Mouse (Mus musculus) embryonic facial prominence, embryonic 14.5 days (tissue): ENCODE results near the gene Spock2. TPM values are rescaled to one million over a fixed set of nuclear protein-coding genes. Genes with fewer than 3 reads are reported as not detected.

Source experiments
- ATAC-seq: fragments of 200-750 bp; cut with Nextera tagmentation; 2 replicates; pipeline ENCODE4 v1.8.0; 2017; ENCODE audit warnings: low read depth, moderate number of reproducible peaks, moderate TSS enrichment
- DNase-seq: peaks from one replicate; pipeline ENCODE4 v3.0.0-alpha.2; 2015; ENCODE audit warnings: low spot score
- H3K27ac ChIP-seq: fragments of 300-500 bp; sonication (generic); replicated peaks from 2 replicates; pipeline ENCODE4 v1.5.1; 2014; ENCODE audit warnings: low read depth, mild to moderate bottlenecking, low read length, moderate library complexity
- H3K27me3 ChIP-seq: fragments of 300-500 bp; sonication (generic); replicated peaks from 2 replicates; pipeline ENCODE4 v1.6.1; 2014; ENCODE audit warnings: low read length; ENCODE audit not compliant: control insufficient read depth, insufficient read depth
- H3K36me3 ChIP-seq: fragments of 300-500 bp; sonication (generic); 2 replicates; pipeline ENCODE4 v1.6.1; 2014; ENCODE audit warnings: low read length, mixed read lengths; ENCODE audit not compliant: control insufficient read depth, insufficient read depth
- H3K4me1 ChIP-seq: fragments of 300-500 bp; sonication (generic); 2 replicates; pipeline ENCODE4 v1.6.1; 2014; ENCODE audit warnings: antibody characterized with exemption, low read length; ENCODE audit not compliant: control insufficient read depth, insufficient read depth
- H3K4me2 ChIP-seq: fragments of 300-500 bp; sonication (generic); 2 replicates; pipeline ENCODE4 v1.6.1; 2014; ENCODE audit warnings: low read depth, mild to moderate bottlenecking, low read length, moderate library complexity, mixed read lengths
- H3K4me3 ChIP-seq: fragments of 300-500 bp; sonication (generic); 2 replicates; pipeline ENCODE4 v1.5.1; 2014; ENCODE audit warnings: low read depth, mild to moderate bottlenecking, low read length
- H3K9ac ChIP-seq: fragments of 300-500 bp; sonication (generic); 2 replicates; pipeline ENCODE4 v1.6.1; 2014; ENCODE audit warnings: low read depth, mild to moderate bottlenecking, low read length, moderate library complexity, mixed read lengths
- H3K9me3 ChIP-seq: fragments of 300-500 bp; sonication (generic); 2 replicates; pipeline ENCODE4 v1.6.1; 2016; ENCODE audit warnings: low read length; ENCODE audit not compliant: control insufficient read depth
- WGBS: fragments of 180-500 bp; shearing (Covaris S2); extraction: QIAGEN DNeasy Blood & Tissue Kit; methylation state at CpG from one replicate; pipeline ENCODE4 v1.1.7; 2014; 5-methylcytosine and 5-hydroxymethylcytosine counted together
- polyA plus RNA-seq: library from polyadenylated mRNA; unstranded; fragments of >200 nt; fragmentation: Nextera tagmentation; extraction: Ambion mirVana; gene quantifications from 2 replicates; pipeline ENCODE4 v1.2.1, GENCODE M21; 2014

Spock2 gene
- polyA plus RNA-seq: 8.8 and 10.0 TPM in 2 replicates

- WGBS: under 1% methylated on average over 19 of the region's 22 CpGs
- Histone ChIP-seq H3K4me2 (peak within 1 kb of the TSS; percentile 99), H3K27ac (peak within 1 kb of the TSS; percentile 52; the same call in 1 of the 2 replicates), H3K27me3 (peaks cover 41% of the 10 kb centered on the region), H3K9me3 (no peaks in the 10 kb centered on the region), H3K4me1 (0 out of 2 replicates have a peak, but pooled peaks cover 8% of the 10 kb centered on the region), H3K9ac (peak within 1 kb of the TSS; percentile 76), H3K4me3 (peak within 1 kb of the TSS; percentile 66), H3K36me3 (no peaks in the 10 kb centered on the region)
- DNase-seq: peak; percentile 77
- ATAC-seq: peak; percentile 43
Measured at GRCm38 (mm10) chr10:60106146-60106530, at the start of gene Spock2. TSS of gene Spock2 (plus strand) at chr10:60106219.

GRCm38 (mm10) chr10:60062173-60062572, 43.8 kb upstream of the Spock2 start:
- Histone ChIP-seq H3K4me2 (no peak overlapping the region), H3K4me1 (no peaks in the 10 kb centered on the region), H3K36me3 (peaks cover 5% of the 10 kb centered on the region; the same call in 1 of the 2 replicates), H3K9me3 (peaks cover 15% of the 10 kb centered on the region), H3K27ac (no peak overlapping the region), H3K9ac (no peak overlapping the region), H3K27me3 (no peaks in the 10 kb centered on the region), H3K4me3 (no peak overlapping the region)
- no peak for ATAC-seq
- no peak for DNase-seq
- 88% methylated on average over 5 of the region's 5 CpGs for WGBS

GRCm38 (mm10) chr10:60062931-60063330, 43.1 kb upstream of the Spock2 start:
- 44% methylated on average over 5 of the region's 5 CpGs for WGBS
- H3K36me3 ChIP-seq: no peaks in the 10 kb centered on the region
- H3K27ac ChIP-seq: no peak overlapping the region
- DNase-seq (no peak), ATAC-seq (no peak)
- no peaks in the 10 kb centered on the region for H3K27me3 ChIP-seq
- no peak overlapping the region for H3K4me2 ChIP-seq
- no peak overlapping the region for H3K9ac ChIP-seq
- H3K4me1 ChIP-seq: no peaks in the 10 kb centered on the region
- no peak overlapping the region for H3K4me3 ChIP-seq
- H3K9me3 ChIP-seq: peaks cover 7% of the 10 kb centered on the region

DNA sequence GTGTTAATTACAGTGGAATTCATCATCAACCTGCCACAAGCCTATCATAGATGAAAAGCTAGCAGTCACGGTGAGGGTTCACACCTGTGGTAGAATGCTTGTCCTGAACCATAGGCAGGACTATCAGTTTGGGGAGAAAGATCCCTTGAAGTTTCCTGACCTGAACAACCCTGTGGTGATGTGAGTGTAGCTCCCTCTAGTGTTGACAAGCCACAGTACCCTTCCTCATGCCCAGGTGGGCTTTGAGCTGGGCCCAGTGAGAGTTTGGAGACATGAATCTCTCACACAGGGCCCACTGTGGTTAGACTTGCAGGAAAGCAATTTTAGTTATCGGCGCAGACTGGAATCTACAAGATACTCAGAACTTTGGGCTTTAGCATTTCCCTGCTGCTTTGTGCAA, 39.5 kb upstream of the Spock2 start:
- Histone ChIP-seq H3K4me3 (no peak overlapping the region), H3K27ac (no peak overlapping the region), H3K4me2 (no peak overlapping the region), H3K9me3 (no peaks in the 10 kb centered on the region), H3K27me3 (no peaks in the 10 kb centered on the region), H3K36me3 (no peaks in the 10 kb centered on the region), H3K4me1 (no peaks in the 10 kb centered on the region), H3K9ac (no peak overlapping the region)
- ATAC-seq (no peak), DNase-seq (no peak)
- 67% methylated on average over 3 of the region's 3 CpGs for WGBS

DNA sequence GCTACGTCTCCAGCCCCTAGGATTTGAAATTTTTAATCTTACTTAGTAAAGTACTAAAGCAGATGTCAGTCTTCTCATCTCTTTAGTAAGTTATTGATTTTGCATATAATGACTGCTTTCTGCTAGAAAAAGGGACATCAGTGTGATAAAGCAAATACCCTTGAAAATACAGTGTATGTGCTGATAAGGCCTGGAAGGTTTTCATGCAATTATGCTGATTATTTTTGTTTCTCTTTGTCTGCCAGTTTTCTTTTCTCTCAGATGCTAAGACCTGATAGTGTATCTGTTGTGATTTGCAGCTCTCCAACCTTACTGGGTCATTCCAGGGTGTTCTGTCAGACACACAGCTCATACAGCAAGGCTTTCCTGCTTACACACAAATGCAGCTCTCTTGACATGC, 30.9 kb upstream of the Spock2 start:
- 83% methylated on average over 1 of the region's 1 CpGs for WGBS
- no peak for ATAC-seq
- H3K27ac ChIP-seq: no peak overlapping the region
- no peaks in the 10 kb centered on the region for H3K36me3 ChIP-seq
- no peak for DNase-seq
- peaks cover 17% of the 10 kb centered on the region for H3K4me1 ChIP-seq
- no peak overlapping the region for H3K9ac ChIP-seq
- no peak overlapping the region for H3K4me3 ChIP-seq
- no peaks in the 10 kb centered on the region for H3K27me3 ChIP-seq
- no peak overlapping the region for H3K4me2 ChIP-seq
- no peaks in the 10 kb centered on the region for H3K9me3 ChIP-seq

- Histone ChIP-seq H3K36me3 (no peaks in the 10 kb centered on the region), H3K4me2 (no peak overlapping the region), H3K4me3 (no peak overlapping the region), H3K9ac (no peak overlapping the region), H3K27me3 (no peaks in the 10 kb centered on the region), H3K4me1 (peaks cover 34% of the 10 kb centered on the region), H3K9me3 (no peaks in the 10 kb centered on the region), H3K27ac (no peak overlapping the region)
- no peak for ATAC-seq
- no peak for DNase-seq
- WGBS: 90% methylated on average over 7 of the region's 7 CpGs
Measured at GRCm38 (mm10) chr10:60077226-60077625, 28.8 kb upstream of the Spock2 start.

GRCm38 (mm10) chr10:60077736-60078560, 28.1 kb upstream of the Spock2 start:
- 55% methylated on average over 18 of the region's 18 CpGs for WGBS
- H3K27ac ChIP-seq: peak overlapping the region; percentile 44; the same call in 1 of the 2 replicates
- H3K4me1 ChIP-seq: peaks cover 34% of the 10 kb centered on the region
- no peak overlapping the region for H3K9ac ChIP-seq
- no peaks in the 10 kb centered on the region for H3K9me3 ChIP-seq
- H3K4me2 ChIP-seq: no peak overlapping the region
- no peaks in the 10 kb centered on the region for H3K27me3 ChIP-seq
- ATAC-seq (peak; percentile 15; the same call in 1 of the 2 replicates), DNase-seq (peak; percentile 24)
- H3K36me3 ChIP-seq: no peaks in the 10 kb centered on the region
- no peak overlapping the region for H3K4me3 ChIP-seq

DNA sequence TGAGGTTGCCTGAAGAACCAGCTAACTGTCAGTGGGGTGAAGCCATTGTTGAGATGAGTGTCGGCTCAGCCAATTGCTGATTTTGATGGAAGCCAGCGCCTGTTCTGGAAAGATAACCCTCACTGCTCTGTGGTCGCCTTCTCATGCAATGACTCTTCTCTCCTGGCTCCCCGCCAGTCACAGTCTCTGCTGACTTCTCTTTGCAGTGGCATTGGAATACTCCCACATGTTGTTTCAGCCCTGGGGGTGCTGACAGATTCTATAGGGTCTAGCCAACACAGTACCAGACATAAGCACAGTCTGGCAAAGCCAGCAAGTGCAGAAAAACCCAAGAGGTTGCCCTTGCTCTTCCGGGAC, 27.5 kb upstream of the Spock2 start:
- DNase-seq (peak; percentile 88), ATAC-seq (peak; percentile 37)
- Histone ChIP-seq H3K27me3 (no peaks in the 10 kb centered on the region), H3K27ac (no peak overlapping the region), H3K4me2 (no peak overlapping the region), H3K36me3 (no peaks in the 10 kb centered on the region), H3K4me3 (no peak overlapping the region), H3K4me1 (peaks cover 34% of the 10 kb centered on the region), H3K9ac (no peak overlapping the region), H3K9me3 (no peaks in the 10 kb centered on the region)
- 43% methylated on average over 5 of the region's 5 CpGs for WGBS

DNA sequence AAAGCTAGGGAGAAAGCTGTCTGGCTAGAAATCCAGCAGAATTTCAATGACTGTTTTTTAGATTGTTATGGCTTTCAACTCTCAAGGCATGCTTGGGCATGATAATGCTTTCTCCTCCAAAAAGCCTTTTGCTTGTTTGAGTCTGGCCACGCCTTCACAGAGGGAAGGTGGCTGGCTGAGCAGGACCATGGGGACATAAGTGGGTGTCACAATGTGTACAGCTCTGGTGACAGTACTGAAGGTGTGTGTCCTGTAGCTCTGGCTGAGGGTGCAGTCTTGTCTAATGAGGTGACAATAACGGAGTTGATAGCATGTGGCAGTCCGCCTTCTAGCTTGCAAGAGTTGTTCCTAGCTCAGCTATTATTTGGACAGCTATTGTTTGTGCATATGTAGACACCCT, 25.8 kb upstream of the Spock2 start:
- no peak for ATAC-seq
- H3K36me3 ChIP-seq: no peaks in the 10 kb centered on the region
- 78% methylated on average over 3 of the region's 3 CpGs for WGBS

More for the DNA sequence above, 25.8 kb upstream of the Spock2 start:
- H3K9me3 ChIP-seq: no peaks in the 10 kb centered on the region
- H3K9ac ChIP-seq: no peak overlapping the region
- no peak overlapping the region for H3K4me3 ChIP-seq
- H3K27me3 ChIP-seq: no peaks in the 10 kb centered on the region
- H3K4me1 ChIP-seq: peaks cover 34% of the 10 kb centered on the region
- peak overlapping the region; percentile 57 for H3K27ac ChIP-seq
- H3K4me2 ChIP-seq: no peak overlapping the region
- peak; percentile 67 for DNase-seq
